Mouse (Mus musculus): ENCODE measurements around the gene Sh3rf3. TPM values are rescaled to one million over a fixed set of nuclear protein-coding genes. Genes with fewer than 3 reads are reported as not detected.
A peak's percentile ranks its signal among the peaks of the same experiment; 100 is the strongest.

Gene Sh3rf3
- 2.0 TPM in 2 replicates for polyA plus RNA-seq (2015; fragmentation: Nextera tagmentation; extraction: Ambion mirVana)

GRCm38 (mm10) chr10:58813081-58813800 is at the start of gene Sh3rf3:
Gene Sh3rf3 (plus strand): TSS chr10:58813359.
- Histone ChIP-seq H3K4me2 (replicated peaks; ENCODE audit: low read depth, low read length) (peak within 1 kb of the TSS; percentile 93), H3K4me3 (ENCODE audit: low read depth, low read length) (peak within 1 kb of the TSS; percentile 50), H3K27me3 (replicated peaks; ENCODE audit: insufficient read depth, low read length) (peaks cover 2% of the 10 kb centered on the region; the same call in 1 of the 2 replicates), H3K36me3 (ENCODE audit: insufficient read depth, low read length) (no peaks in the 10 kb centered on the region), H3K4me1 (ENCODE audit: insufficient read depth, low read depth, low read length) (0 out of 2 replicates have a peak, but pooled peaks cover 6% of the 10 kb centered on the region), H3K9me3 (ENCODE audit: low read length) (no peaks in the 10 kb centered on the region), H3K27ac (ENCODE audit: low read length) (0 out of 2 replicates have a peak within 1 kb of the TSS, but pooled peaks have one; percentile 9), H3K9ac (replicated peaks; ENCODE audit: low read depth) (peak within 1 kb of the TSS; percentile 23; the same call in 1 of the 2 replicates)
- TF ChIP-seq CTCF (IDR thresholded peaks at IDR 0.05) (no peak), EP300 (IDR thresholded peaks at IDR 0.05) (no peak)
- 1% methylated on average over 70 of the region's 79 CpGs for WGBS
- DNase-seq (ENCODE audit: low spot score) (peak; percentile 54), ATAC-seq (peak; percentile 78)

GRCm38 (mm10) chr10:58788486-58789274 is 24.5 kb upstream of the Sh3rf3 start:
- Histone ChIP-seq H3K9me3 (ENCODE audit: low read length) (no peaks in the 10 kb centered on the region), H3K4me1 (ENCODE audit: insufficient read depth, low read depth, low read length) (no peaks in the 10 kb centered on the region), H3K27me3 (replicated peaks; ENCODE audit: insufficient read depth, low read length) (no peaks in the 10 kb centered on the region), H3K27ac (ENCODE audit: low read length) (no peak overlapping the region), H3K4me3 (ENCODE audit: low read depth, low read length) (no peak overlapping the region), H3K9ac (replicated peaks; ENCODE audit: low read depth) (no peak overlapping the region), H3K36me3 (ENCODE audit: insufficient read depth, low read length) (no peaks in the 10 kb centered on the region), H3K4me2 (replicated peaks; ENCODE audit: low read depth, low read length) (no peak overlapping the region)
- no peak for DNase-seq (ENCODE audit: low spot score)
- TF ChIP-seq EP300 (IDR thresholded peaks at IDR 0.05) (no peak), CTCF (IDR thresholded peaks at IDR 0.05) (no peak)
- no peak for ATAC-seq
- WGBS, result 89% methylated on average over 8 of the region's 8 CpGs

DNA sequence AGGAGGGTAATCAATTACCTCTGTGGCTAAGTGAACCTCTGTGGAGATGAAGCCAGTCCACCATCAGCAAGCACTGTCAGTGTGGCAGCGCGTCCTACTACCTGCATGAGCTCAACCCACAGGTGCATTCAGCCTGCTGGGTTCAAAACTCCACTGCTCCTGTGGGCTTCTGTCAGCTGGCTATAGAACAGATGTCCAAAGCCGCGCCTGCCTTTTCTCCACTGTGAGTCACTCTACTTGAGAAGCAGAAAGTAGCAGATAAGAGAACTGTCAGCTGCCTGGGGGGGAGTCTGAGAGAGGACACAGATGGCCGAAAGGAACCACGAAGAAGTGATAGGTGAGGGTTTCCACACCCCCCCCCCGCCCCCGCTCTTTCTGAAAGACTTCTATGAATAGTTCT is 15.6 kb upstream of the Sh3rf3 start:
- H3K9me3 ChIP-seq (ENCODE audit: low read length), result no peaks in the 10 kb centered on the region
- H3K36me3 ChIP-seq (ENCODE audit: insufficient read depth, low read length), result no peaks in the 10 kb centered on the region
- H3K9ac ChIP-seq (replicated peaks; ENCODE audit: low read depth), result no peak overlapping the region
- 58% methylated on average over 8 of the region's 8 CpGs for WGBS
- no peaks in the 10 kb centered on the region for H3K4me1 ChIP-seq (ENCODE audit: insufficient read depth, low read depth, low read length)
- DNase-seq (ENCODE audit: low spot score), result no peak
- TF ChIP-seq EP300 (IDR thresholded peaks at IDR 0.05), result no peak
- ATAC-seq, result no peak
- H3K27ac ChIP-seq (ENCODE audit: low read length), result no peak overlapping the region
- no peak overlapping the region for H3K4me2 ChIP-seq (replicated peaks; ENCODE audit: low read depth, low read length)
- H3K27me3 ChIP-seq (replicated peaks; ENCODE audit: insufficient read depth, low read length), result no peaks in the 10 kb centered on the region
- H3K4me3 ChIP-seq (ENCODE audit: low read depth, low read length), result no peak overlapping the region

DNA sequence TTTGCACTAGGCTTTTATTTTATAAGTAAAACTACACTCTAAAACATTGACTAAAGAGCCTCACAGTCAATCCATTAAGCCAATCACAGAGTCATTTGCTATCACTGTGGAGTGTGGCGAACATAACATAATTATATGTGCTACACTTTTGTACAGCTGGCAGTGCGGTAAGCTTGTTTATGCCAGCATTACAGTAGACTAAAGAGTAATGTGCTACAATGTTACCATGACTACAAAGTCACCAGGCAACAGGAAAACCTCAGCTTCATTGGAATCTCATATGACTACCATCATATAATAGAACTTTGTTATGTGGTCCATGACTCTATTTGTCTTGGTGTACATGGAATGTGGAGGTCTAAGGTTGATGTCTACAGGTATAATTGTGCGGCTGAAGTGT is 15.0 kb upstream of the Sh3rf3 start:
- no peak overlapping the region for H3K4me2 ChIP-seq (replicated peaks; ENCODE audit: low read depth, low read length)
- H3K27me3 ChIP-seq (replicated peaks; ENCODE audit: insufficient read depth, low read length), result no peaks in the 10 kb centered on the region
- ATAC-seq (no peak), DNase-seq (ENCODE audit: low spot score) (no peak)
- TF ChIP-seq CTCF (IDR thresholded peaks at IDR 0.05), result no peak
- H3K36me3 ChIP-seq (ENCODE audit: insufficient read depth, low read length), result no peaks in the 10 kb centered on the region
- H3K27ac ChIP-seq (ENCODE audit: low read length), result no peak overlapping the region
- H3K4me3 ChIP-seq (ENCODE audit: low read depth, low read length), result no peak overlapping the region
- H3K4me1 ChIP-seq (ENCODE audit: insufficient read depth, low read depth, low read length), result no peaks in the 10 kb centered on the region
- no peak overlapping the region for H3K9ac ChIP-seq (replicated peaks; ENCODE audit: low read depth)
- WGBS, result 80% methylated on average over 3 of the region's 3 CpGs
- H3K9me3 ChIP-seq (ENCODE audit: low read length), result no peaks in the 10 kb centered on the region

GRCm38 (mm10) chr10:58800996-58801433 is 12.1 kb upstream of the Sh3rf3 start:
- no peaks in the 10 kb centered on the region for H3K9me3 ChIP-seq (ENCODE audit: low read length)
- TF ChIP-seq EP300 (IDR thresholded peaks at IDR 0.05) (no peak), CTCF (IDR thresholded peaks at IDR 0.05) (no peak)
- H3K27ac ChIP-seq (ENCODE audit: low read length), result no peak overlapping the region
- DNase-seq (ENCODE audit: low spot score) (no peak), ATAC-seq (no peak)
- no peak overlapping the region for H3K4me2 ChIP-seq (replicated peaks; ENCODE audit: low read depth, low read length)
- no peaks in the 10 kb centered on the region for H3K36me3 ChIP-seq (ENCODE audit: insufficient read depth, low read length)
- H3K4me1 ChIP-seq (ENCODE audit: insufficient read depth, low read depth, low read length), result no peaks in the 10 kb centered on the region
- no peak overlapping the region for H3K9ac ChIP-seq (replicated peaks; ENCODE audit: low read depth)
- WGBS, result 78% methylated on average over 21 of the region's 21 CpGs
- no peak overlapping the region for H3K4me3 ChIP-seq (ENCODE audit: low read depth, low read length)
- H3K27me3 ChIP-seq (replicated peaks; ENCODE audit: insufficient read depth, low read length), result no peaks in the 10 kb centered on the region

DNA sequence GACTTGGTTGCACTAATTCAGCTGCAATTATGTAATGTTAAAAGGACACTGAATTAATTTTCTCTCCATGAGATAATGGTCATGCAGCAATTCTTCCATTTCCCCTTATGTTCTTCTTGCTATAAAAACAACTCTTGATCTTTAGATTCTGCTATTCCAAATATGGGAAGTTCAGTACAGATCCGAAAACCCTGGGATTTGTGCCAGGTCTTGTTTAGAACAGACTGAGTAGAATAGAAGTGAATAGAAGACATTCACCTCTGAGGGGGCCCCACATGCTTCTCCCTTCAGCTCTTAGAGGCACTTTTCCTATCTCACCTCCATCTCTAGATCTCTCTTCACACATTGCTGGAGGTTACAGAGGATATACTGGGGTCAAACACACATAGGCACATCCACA is 10.8 kb upstream of the Sh3rf3 start:
- Histone ChIP-seq H3K9ac (replicated peaks; ENCODE audit: low read depth) (no peak overlapping the region), H3K4me1 (ENCODE audit: insufficient read depth, low read depth, low read length) (no peaks in the 10 kb centered on the region), H3K36me3 (ENCODE audit: insufficient read depth, low read length) (no peaks in the 10 kb centered on the region), H3K4me3 (ENCODE audit: low read depth, low read length) (no peak overlapping the region), H3K4me2 (replicated peaks; ENCODE audit: low read depth, low read length) (no peak overlapping the region), H3K9me3 (ENCODE audit: low read length) (no peaks in the 10 kb centered on the region), H3K27me3 (replicated peaks; ENCODE audit: insufficient read depth, low read length) (no peaks in the 10 kb centered on the region), H3K27ac (ENCODE audit: low read length) (no peak overlapping the region)
- 32% methylated on average over 1 of the region's 1 CpGs for WGBS
- ATAC-seq (no peak), DNase-seq (ENCODE audit: low spot score) (no peak)
- TF ChIP-seq CTCF (IDR thresholded peaks at IDR 0.05), result no peak
